Mouse (Mus musculus): ENCODE data around the gene Tsnax. TPM values are rescaled to one million over a fixed set of nuclear protein-coding genes. Genes with fewer than 3 reads are reported as not detected.

Gene Tsnax
- total and polyA plus RNA-seq, 3 experiments = 17.6 to 49.7 (median 25.5) TPM

DNA sequence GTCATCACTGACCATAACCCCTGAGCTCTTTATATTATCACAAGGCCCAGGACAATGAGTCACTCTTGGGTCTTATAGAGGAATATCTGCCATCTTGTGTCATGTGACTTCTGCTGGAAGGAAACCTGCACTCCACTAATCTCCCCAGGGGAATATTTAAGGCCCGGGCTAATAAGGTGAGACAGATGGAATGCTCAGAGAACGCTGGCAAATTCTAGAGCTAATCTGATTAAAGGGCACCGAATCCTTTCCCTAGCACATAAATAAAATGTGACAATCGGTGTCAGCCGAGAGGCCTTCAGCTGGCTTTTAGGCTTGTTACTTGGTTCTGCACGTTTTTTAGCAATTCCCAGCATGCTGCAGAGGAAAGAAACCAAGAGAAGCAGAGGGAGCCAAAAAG lies 56.9 kb downstream of the Tsnax start:
- DNase-seq (ENCODE audit: low spot score) (no peak), ATAC-seq (ENCODE audit: extremely low read depth, insufficient number of reproducible peaks, low FRiP score, poor library complexity, severe bottlenecking) (no peak)
- Histone ChIP-seq H3K4me3 (ENCODE audit: low read depth, low read length) (no peak overlapping the region), H3K9me3 (replicated peaks) (peaks cover 66% of the 10 kb centered on the region), H3K27me3 (ENCODE audit: insufficient read depth, low read length) (no peaks in the 10 kb centered on the region), H3K4me1 (ENCODE audit: insufficient read depth, low read depth, low read length) (no peaks in the 10 kb centered on the region), H3K36me3 (replicated peaks) (no peaks in the 10 kb centered on the region)
- TF ChIP-seq POLR2AphosphoS5 (IDR thresholded peaks at IDR 0.05; ENCODE audit: insufficient replicate concordance, low read depth, low read length) (no peak), TAL1 (conservative IDR thresholded peaks at IDR 0.05; ENCODE audit: low read depth, low read length) (no peak), GATA2 (IDR thresholded peaks at IDR 0.05; ENCODE audit: borderline replicate concordance, low read depth, low read length) (no peak), CTCF (IDR thresholded peaks at IDR 0.05; ENCODE audit: low read depth, low read length) (no peak), GATA1 (IDR thresholded peaks at IDR 0.05; ENCODE audit: borderline replicate concordance, low read length) (no peak)

DNA sequence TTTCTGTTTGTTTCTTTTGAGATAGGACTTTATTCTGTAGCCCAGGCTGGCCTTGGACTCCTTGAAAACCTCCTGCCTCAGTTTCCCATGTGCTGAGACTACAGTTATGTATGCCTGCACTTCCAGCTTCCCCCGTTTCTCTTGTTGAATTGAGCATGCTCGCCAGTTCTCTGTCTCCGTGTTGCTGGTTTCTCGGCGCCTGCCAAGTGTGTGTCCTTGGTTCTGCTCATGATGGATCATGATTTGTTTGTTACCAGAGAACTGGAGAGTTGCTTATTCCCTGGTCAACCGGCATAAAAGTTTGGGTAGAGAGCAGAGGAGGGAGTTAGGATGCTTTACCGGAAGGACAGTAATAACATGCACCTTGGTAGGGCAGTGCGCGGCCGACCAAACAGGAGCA lies 61.3 kb downstream of the Tsnax start:
- Histone ChIP-seq H3K9me3 (replicated peaks) (peaks cover 74% of the 10 kb centered on the region), H3K27me3 (ENCODE audit: insufficient read depth, low read length) (no peaks in the 10 kb centered on the region), H3K4me1 (ENCODE audit: insufficient read depth, low read depth, low read length) (no peaks in the 10 kb centered on the region), H3K4me3 (ENCODE audit: low read depth, low read length) (no peak overlapping the region), H3K36me3 (replicated peaks) (no peaks in the 10 kb centered on the region)
- TF ChIP-seq CTCF (IDR thresholded peaks at IDR 0.05; ENCODE audit: low read depth, low read length) = no peak
- no peak for TF ChIP-seq POLR2AphosphoS5 (IDR thresholded peaks at IDR 0.05; ENCODE audit: insufficient replicate concordance, low read depth, low read length)
- TF ChIP-seq GATA1 (IDR thresholded peaks at IDR 0.05; ENCODE audit: borderline replicate concordance, low read length) = no peak
- no peak for TF ChIP-seq GATA2 (IDR thresholded peaks at IDR 0.05; ENCODE audit: borderline replicate concordance, low read depth, low read length)
- no peak for TF ChIP-seq TAL1 (conservative IDR thresholded peaks at IDR 0.05; ENCODE audit: low read depth, low read length)
- no peak for DNase-seq (ENCODE audit: low spot score)
- ATAC-seq (ENCODE audit: extremely low read depth, insufficient number of reproducible peaks, low FRiP score, poor library complexity, severe bottlenecking) = no peak

DNA sequence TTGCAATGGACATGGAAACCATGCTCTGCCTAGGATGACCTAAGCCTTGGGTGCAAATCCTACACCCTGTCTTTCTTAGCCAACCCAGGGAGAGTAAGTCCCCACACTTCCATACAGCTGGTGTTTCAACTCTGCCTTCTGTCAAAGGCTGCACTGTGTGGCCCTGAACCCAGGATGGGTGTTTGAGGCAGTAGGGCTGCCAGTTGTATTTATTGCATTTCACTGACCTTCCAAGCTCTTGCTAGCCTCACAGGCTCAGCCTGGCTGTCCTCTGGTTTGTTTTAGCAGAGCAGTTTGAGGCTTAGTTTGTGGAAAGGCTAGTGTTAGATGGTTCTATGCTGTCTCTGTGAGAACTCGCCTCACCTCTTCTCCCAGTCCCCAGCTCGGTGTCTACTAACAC lies 61.8 kb downstream of the Tsnax start:
- H3K9me3 ChIP-seq (replicated peaks) = peaks cover 78% of the 10 kb centered on the region
- H3K27me3 ChIP-seq (ENCODE audit: insufficient read depth, low read length) = no peaks in the 10 kb centered on the region
- H3K36me3 ChIP-seq (replicated peaks) = no peaks in the 10 kb centered on the region
- H3K4me1 ChIP-seq (ENCODE audit: insufficient read depth, low read depth, low read length) = no peaks in the 10 kb centered on the region
- no peak for TF ChIP-seq CTCF (IDR thresholded peaks at IDR 0.05; ENCODE audit: low read depth, low read length)
- ATAC-seq (ENCODE audit: extremely low read depth, insufficient number of reproducible peaks, low FRiP score, poor library complexity, severe bottlenecking) = no peak
- DNase-seq (ENCODE audit: low spot score) = no peak
- H3K4me3 ChIP-seq (ENCODE audit: low read depth, low read length) = no peak overlapping the region

DNA sequence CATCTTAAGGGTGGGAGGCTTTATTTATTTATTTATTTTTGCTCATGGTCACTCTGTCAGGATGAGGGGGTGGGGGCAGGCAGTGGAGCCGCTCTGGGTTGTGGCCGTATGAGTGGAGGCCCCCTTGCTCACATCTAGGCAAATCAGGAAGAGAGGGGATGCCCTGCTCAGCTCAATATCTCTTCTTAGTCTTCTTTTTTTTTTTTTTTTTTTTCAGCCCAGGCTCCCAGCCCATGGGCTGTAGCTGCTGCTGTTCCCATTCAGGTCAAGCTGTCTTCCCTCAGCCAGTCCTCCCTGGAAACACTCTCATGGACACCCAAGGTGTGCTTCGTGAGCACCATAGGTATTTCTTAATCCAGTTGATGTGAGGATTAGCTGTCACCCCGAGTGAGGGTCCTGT lies 62.6 kb downstream of the Tsnax start:
- ATAC-seq (ENCODE audit: extremely low read depth, insufficient number of reproducible peaks, low FRiP score, poor library complexity, severe bottlenecking) = no peak
- no peaks in the 10 kb centered on the region for H3K27me3 ChIP-seq (ENCODE audit: insufficient read depth, low read length)
- DNase-seq (ENCODE audit: low spot score) = no peak
- peaks cover 79% of the 10 kb centered on the region for H3K9me3 ChIP-seq (replicated peaks)
- no peak overlapping the region for H3K4me3 ChIP-seq (ENCODE audit: low read depth, low read length)
- TF ChIP-seq CTCF (IDR thresholded peaks at IDR 0.05; ENCODE audit: low read depth, low read length) (no peak), GATA1 (IDR thresholded peaks at IDR 0.05; ENCODE audit: borderline replicate concordance, low read length) (no peak), GATA2 (IDR thresholded peaks at IDR 0.05; ENCODE audit: borderline replicate concordance, low read depth, low read length) (no peak), TAL1 (conservative IDR thresholded peaks at IDR 0.05; ENCODE audit: low read depth, low read length) (no peak), POLR2AphosphoS5 (IDR thresholded peaks at IDR 0.05; ENCODE audit: insufficient replicate concordance, low read depth, low read length) (no peak)
- no peaks in the 10 kb centered on the region for H3K4me1 ChIP-seq (ENCODE audit: insufficient read depth, low read depth, low read length)
- H3K36me3 ChIP-seq (replicated peaks) = no peaks in the 10 kb centered on the region

DNA sequence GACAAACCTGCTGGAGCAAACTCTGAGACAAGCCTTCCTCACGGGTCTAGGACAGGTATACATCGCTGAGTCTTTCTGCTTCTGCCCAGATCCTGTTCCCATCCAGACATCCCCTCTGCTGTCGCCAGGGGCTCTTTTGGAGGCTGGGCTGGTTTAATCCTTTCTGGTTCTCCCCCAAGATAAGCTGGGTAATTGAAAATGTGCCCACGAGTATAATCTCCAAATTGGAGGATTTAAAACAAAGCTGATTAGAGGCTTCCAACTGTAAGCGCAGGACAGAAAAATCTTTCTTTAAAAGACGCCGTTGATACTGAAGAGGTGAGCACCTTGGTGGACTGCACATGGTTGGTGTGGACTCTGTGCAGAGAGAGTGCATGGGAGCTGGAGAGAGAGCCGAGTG lies 64.5 kb downstream of the Tsnax start:
- Histone ChIP-seq H3K4me1 (ENCODE audit: insufficient read depth, low read depth, low read length) (no peaks in the 10 kb centered on the region), H3K36me3 (replicated peaks) (no peaks in the 10 kb centered on the region), H3K4me3 (ENCODE audit: low read depth, low read length) (no peak overlapping the region), H3K27me3 (ENCODE audit: insufficient read depth, low read length) (no peaks in the 10 kb centered on the region), H3K9me3 (replicated peaks) (peaks cover 88% of the 10 kb centered on the region)
- no peak for TF ChIP-seq GATA2 (IDR thresholded peaks at IDR 0.05; ENCODE audit: borderline replicate concordance, low read depth, low read length)
- no peak for DNase-seq (ENCODE audit: low spot score)
- no peak for ATAC-seq (ENCODE audit: extremely low read depth, insufficient number of reproducible peaks, low FRiP score, poor library complexity, severe bottlenecking)

DNA sequence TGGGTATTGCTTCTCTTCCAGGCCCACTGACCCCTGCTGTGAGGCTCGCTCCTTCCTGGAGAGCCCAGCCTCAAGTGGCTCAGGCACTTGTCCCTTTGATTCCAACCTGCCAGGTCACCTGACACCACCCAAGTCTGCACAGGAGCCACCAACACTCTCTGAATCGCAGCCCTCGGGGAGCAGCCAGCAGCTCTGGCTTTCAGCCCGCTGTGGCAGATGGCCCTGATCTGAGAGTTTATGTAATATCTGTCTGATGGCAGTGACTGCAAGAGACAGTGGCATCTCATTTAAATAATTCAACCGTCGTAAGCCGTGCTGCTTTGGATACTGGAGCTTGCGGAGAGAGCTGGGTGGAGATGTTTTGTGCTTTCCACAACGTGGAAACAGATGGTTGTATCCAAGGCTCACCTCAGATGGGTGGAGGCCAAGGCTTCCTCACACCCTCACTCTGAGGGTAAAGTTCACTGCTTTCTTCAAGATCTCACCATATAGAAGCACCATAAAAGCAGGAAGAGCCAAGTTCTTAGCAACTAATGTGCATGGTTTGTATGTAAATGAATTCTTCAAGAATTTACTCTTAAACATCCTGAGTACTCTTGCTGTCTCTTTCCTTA lies 66.1 kb downstream of the Tsnax start:
- Histone ChIP-seq H3K4me1 (ENCODE audit: insufficient read depth, low read depth, low read length) (no peaks in the 10 kb centered on the region), H3K4me3 (ENCODE audit: low read depth, low read length) (no peak overlapping the region), H3K9me3 (replicated peaks) (peaks cover 88% of the 10 kb centered on the region), H3K27me3 (ENCODE audit: insufficient read depth, low read length) (no peaks in the 10 kb centered on the region), H3K36me3 (replicated peaks) (no peaks in the 10 kb centered on the region)
- ATAC-seq (ENCODE audit: extremely low read depth, insufficient number of reproducible peaks, low FRiP score, poor library complexity, severe bottlenecking) (no peak), DNase-seq (ENCODE audit: low spot score) (no peak)
- no peak for TF ChIP-seq GATA2 (IDR thresholded peaks at IDR 0.05; ENCODE audit: borderline replicate concordance, low read depth, low read length)
- TF ChIP-seq POLR2AphosphoS5 (IDR thresholded peaks at IDR 0.05; ENCODE audit: insufficient replicate concordance, low read depth, low read length) = no peak
- TF ChIP-seq GATA1 (IDR thresholded peaks at IDR 0.05; ENCODE audit: borderline replicate concordance, low read length) = no peak
- no peak for TF ChIP-seq CTCF (IDR thresholded peaks at IDR 0.05; ENCODE audit: low read depth, low read length)
- TF ChIP-seq TAL1 (conservative IDR thresholded peaks at IDR 0.05; ENCODE audit: low read depth, low read length) = no peak

Measured in G1E (cell line).